Mouse (Mus musculus): ENCODE results near the gene Tmem19.
"Not testable (repeated sequence)": the region's sequence is repeated elsewhere in the genome, so short reads cannot be mapped to it uniquely, and the experiment has no call there.

Gene Tmem19

GRCm38 (mm10) chr10:115348131-115348530, 14.2 kb downstream of the Tmem19 start:
- DNase-seq (ENCODE audit: low spot score): no peak

DNA sequence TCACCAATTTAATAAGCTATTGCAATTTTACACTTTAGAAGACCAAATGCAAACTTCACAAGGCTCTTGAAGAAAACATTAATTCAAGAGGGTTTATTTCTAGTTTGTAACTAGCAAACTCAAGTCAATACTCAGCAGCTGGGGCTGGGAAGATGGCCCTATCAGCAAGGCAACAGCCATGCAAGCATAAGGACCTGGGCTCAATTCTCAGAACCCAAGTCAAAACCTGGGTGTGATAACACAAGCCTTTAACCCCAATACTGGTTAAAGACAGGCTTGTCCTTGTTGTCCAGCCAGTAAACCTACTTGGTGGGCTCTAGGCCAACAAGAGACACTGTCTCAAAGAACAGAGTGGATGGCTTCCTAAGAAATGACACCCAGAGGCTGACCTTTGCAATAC, 15.9 kb downstream of the Tmem19 start:
- DNase-seq (ENCODE audit: low spot score): no peak

DNA sequence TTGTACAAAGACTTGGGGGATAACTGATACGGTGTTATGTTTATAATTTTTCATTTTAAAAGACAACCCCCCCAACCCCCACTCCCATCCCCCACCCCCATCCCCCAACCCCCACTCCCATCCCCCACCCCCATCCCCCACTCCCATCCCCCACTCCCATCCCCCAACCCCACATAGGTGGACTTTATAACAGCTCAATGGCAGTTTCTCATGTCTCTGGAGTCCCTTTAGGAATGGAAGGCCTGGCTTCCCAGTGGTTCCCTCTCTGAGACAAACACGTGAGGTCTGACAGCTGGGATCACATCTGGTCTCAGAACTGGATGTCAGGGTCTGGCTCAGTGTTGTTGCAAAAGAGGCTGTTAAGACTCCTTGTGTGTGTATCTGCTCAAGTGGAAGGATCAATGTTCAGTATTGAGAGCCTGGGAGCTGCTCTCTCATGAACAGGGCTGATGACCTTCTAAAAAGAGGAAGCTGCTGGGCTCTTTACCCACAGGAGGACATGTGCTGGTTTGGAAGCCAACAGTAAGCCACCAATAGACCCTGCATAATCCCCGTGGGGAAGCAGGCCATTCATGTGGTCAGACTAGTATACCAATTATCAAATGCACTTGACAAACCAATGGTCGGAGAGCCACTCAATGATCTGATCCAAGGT, 19.4 kb downstream of the Tmem19 start:
- DNase-seq (ENCODE audit: low spot score): no peak

- DNase-seq (ENCODE audit: low spot score): no peak
Measured at GRCm38 (mm10) chr10:115339820-115340328, 22.4 kb downstream of the Tmem19 start.

DNA sequence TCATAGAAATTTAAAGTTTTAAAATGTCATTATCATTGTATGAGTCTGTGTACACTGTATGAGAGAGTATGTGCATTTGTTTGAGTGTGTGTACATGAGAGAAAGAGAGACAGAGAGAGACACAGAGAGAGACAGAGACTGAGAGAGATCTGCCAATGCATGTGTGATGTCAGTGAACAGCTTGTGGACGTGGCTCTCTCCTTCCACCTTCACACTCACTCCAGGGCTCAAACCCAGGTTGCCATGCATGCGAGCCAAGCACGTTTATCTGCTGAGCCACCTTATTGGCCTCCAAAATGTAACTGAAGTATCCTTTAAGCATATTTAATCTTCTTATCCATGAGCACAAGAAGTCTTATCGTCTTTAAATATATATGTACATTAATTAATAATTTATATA, 25.4 kb downstream of the Tmem19 start:
- no peak for DNase-seq (ENCODE audit: low spot score)

GRCm38 (mm10) chr10:115333528-115333927, 28.8 kb downstream of the Tmem19 start:
- no peak for DNase-seq (ENCODE audit: low spot score)

DNA sequence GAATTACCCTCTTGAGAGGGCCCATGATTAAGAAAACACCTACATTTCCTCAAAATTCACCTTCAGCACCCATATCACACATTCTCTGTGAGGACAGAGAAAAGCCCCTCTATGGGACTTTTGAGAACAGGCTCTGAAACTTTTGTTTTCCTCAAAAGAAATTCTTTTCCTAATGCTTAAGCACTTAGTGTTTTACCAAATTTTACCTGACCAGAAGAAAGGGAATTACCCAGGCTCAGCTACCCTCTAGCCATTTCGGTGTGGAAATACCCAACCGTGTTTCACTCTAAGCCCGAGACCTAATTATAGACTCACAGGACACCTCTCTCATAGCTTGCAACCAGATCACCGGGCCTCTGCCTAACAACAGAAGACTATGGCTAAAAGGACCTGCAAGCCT, 29.3 kb downstream of the Tmem19 start:
- no peak for DNase-seq (ENCODE audit: low spot score)

DNA sequence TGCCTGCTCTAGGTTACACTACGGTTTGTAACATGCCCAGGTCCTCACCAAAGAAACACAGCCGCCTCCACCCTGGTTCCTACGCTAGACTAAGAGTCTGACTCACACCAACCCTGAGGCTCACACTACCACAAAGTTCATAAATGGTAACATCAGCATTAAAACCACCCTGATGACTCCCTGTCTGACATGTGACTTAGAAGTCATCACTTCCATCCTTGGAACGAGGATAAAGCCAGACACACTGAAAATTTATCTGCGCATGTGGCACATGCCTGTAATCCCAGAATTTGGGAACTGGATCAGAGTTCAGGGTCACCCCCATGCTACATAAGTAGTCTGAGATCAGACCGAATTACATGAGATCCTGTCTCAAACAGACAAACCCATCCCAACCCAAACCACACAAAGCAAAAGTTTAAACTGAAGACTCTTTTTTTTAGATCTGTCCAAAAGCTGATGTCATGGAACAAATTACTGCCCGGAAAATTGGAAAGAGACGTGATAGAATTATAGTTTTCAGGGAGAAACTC, 29.8 kb downstream of the Tmem19 start:
- no peak for DNase-seq (ENCODE audit: low spot score)

- no peak for DNase-seq (ENCODE audit: low spot score)
Measured at GRCm38 (mm10) chr10:115329010-115329530, 33.2 kb downstream of the Tmem19 start.

GRCm38 (mm10) chr10:115328514-115328913, 33.8 kb downstream of the Tmem19 start:
- DNase-seq (ENCODE audit: low spot score): no peak

DNA sequence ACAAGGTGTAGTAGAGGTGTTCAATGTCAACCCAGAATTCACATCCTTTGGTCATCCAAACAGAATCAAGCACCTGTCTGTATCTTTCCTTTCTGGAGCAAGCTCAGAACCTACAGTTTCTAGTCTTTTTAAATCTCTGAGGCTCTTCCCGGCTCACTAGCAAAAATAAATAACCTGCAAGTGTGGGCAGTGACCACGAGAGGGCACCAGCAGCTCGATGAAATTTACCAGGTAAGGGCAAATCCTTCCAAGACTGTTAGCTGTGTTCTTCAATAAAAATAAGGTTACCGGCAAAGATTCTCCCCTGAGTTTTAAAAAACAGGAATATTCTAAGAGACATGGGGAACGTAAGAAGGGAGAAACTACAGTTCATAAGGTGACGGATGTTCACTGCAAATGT, 39.0 kb downstream of the Tmem19 start:
- DNase-seq (ENCODE audit: low spot score): peak; percentile 26

- no peak for DNase-seq (ENCODE audit: low spot score)
Measured at GRCm38 (mm10) chr10:115321317-115322035, 40.8 kb downstream of the Tmem19 start.

GRCm38 (mm10) chr10:115318388-115318787, 43.9 kb downstream of the Tmem19 start:
- not testable (repeated sequence) for DNase-seq (ENCODE audit: low spot score)

GRCm38 (mm10) chr10:115316313-115316712, 46.0 kb downstream of the Tmem19 start:
- DNase-seq (ENCODE audit: low spot score): peak; percentile 58

DNA sequence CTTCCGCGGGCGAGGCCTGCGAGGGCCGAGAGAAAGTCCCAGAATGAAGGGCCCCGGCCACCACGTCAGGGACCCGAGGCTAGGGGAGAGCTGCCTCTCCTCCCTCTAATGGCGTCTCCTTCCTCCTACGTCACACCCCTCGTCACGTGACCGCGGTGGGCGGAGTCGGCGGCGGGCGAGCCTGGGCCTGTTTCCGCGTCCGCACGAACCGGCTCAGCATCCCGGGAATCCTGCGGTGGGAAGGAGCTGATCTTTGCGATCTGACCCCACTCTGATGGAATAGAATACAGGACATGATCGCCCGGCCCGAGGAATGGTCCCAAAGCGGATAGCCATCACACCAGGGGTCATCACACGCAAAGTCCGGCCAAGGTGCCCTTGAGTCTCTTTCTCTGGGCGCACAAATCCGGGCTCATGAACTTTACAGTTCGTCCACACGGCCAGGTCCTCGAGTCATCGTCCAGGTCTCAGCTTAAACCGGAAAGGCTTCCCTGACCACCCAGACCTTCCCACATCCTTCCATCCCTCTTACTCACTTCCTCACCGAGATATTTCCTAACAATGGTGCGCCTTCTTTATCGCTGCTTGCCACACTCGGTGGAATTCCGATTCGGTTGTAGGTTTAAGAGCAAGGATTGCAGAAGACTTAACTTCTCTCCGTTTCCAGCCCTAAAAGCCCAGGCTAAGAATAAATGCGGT, 46.7 kb downstream of the Tmem19 start, which contains the start of gene Rab21:
TSS of gene Rab21 (minus strand) at position 122 of the 699 bp plus-strand sequence.
- peak; percentile 93 for DNase-seq (ENCODE audit: low spot score)

DNA sequence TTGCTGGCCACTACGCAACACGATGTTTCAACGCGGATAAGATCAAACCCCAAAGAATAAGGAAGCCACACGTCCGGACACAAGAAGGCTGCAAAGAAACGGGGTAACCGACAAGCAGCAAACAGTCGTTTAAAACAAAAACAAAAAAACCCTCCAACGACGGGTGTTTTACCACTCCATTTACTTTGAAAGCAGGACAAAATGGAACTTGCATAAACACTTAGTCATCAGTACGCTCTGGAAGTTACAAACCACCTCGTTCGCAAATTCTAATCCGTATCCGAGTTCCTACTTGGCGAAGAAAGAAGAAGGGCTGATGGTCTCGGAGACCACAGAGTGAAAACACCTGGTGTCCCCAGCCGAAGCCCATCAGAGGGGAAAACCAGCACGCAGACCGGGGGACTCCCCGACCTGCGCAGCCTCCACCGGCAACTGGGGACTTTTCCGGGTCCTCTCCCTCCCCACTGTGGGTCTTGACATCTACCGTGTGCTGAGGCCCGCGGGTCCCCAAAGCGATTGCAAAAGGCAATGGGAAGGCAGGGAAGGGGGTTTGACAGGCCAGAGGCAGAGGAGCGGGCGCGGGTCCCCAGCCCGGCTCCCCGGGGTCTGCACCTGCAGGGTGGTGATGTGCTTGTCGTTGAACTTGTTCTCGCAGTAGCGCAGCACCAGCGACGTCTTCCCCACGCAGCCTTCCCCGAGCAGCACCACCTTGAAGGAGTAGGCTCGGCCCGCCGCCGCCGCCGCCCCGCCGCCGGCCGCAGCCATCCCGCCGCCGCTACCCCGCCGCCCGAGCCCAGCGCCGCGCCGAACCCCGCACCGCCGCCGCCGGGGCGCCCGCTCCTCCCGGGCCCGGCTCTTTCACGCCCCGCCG, 47.5 kb downstream of the Tmem19 start:
- peak; percentile 46 for DNase-seq (ENCODE audit: low spot score)

- DNase-seq (ENCODE audit: low spot score): no peak
Measured at GRCm38 (mm10) chr10:115314287-115314581, 48.1 kb downstream of the Tmem19 start.

- DNase-seq (ENCODE audit: low spot score): no peak
Measured at GRCm38 (mm10) chr10:115313641-115314286, 48.5 kb downstream of the Tmem19 start.

- no peak for DNase-seq (ENCODE audit: low spot score)
Measured at GRCm38 (mm10) chr10:115312732-115313131, 49.6 kb downstream of the Tmem19 start.

- no peak for DNase-seq (ENCODE audit: low spot score)
Measured at GRCm38 (mm10) chr10:115312194-115312593, 50.1 kb downstream of the Tmem19 start.

All from testis, postnatal 14 days (tissue).